Mouse (Mus musculus): ENCODE data around the gene P2rx4.
A peak's percentile ranks its signal among the peaks of the same experiment; 100 is the strongest.
"Not testable (repeated sequence)": the region's sequence is repeated elsewhere in the genome, so short reads cannot be mapped to it uniquely, and the experiment has no call there.

P2rx4 gene

DNA sequence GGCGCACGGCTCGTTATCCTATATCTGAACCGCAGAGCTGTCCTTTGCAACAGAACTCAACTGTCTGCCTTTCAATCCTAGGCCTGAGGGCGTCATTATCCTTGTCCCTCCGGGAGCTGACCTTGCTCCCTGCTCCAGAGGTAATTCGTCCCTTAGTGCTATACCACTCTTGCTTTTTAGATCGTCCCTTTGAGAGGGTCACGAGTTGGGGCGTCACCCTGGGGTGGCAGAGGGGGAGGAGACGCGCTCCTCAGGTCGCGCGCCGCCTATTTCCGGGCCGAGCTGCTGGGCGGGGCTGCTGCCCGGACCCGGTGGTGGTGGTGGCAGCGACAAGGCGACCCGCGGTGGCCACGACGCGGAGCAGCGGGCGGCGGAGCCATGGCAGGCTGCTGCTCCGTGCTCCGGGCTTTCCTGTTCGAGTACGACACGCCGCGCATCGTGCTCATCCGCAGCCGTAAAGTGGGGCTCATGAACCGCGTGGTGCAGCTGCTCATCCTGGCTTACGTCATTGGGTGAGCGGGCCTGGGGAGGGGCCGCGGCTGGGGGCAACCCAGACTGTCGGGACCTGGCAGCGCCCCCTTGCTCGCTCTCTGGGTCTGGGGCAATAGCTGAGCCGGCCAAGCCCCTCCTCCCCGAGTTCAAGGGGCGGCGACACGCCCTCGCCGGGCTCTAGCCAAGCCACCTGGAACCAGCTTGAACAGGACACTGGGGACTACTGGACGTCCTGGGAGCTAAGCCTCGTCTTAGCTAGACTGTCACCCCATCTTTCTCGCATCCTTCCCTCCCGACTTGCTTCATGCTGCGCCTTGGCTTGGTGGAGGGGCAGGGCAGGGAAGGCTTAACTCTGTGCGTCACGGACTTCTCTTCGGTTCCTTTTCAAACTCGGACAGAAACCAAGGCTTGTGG is at the start of gene P2rx4:
Gene P2rx4 (plus strand): TSS at position 269 of the 906 bp plus-strand sequence.
- DNase-seq (ENCODE audit: low spot score in 2 of 2), result peak; percentile 65 to 70

DNA sequence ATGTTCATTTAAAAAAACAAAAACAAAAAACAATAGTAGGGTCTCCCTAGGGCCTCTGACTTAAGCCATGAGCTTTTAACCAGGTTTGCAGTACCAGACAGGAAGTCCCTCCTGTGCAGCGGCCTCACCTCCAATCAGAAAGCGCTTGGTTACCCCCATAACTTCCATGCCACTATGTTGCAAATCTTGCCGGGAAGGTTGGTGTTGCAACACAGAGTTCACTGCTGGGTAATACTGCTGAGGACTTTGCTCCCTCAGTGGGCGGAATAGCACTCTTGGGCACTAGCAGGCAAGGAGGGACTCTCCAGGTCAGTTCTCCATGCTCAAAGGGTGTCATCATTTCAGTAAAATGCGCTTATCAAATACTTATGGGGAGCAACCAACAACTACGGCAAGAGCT is 44.8 kb upstream of the P2rx4 start:
- DNase-seq (ENCODE audit: low spot score in 2 of 2), result no peak

DNA sequence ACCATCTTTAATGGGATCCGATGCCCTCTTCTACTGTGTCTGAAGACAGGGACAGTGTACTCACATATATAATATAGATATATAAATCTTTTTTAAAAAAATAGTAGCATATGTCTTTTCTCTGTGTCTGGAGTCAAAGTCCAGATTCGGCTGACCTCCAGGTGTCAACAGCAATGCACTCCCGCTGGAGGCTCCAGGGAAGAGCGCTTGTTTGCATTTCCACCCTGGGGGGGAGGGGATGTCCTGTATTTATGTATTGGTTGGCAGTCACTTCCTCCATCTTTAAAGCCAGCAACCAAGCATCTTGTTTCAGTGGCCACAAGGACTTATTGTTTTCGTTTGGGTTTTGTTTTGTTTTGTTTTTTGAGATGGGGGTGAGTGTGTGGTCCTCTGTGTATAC is 42.3 kb upstream of the P2rx4 start:
- no peak for DNase-seq (ENCODE audit: low spot score in 2 of 2)

DNA sequence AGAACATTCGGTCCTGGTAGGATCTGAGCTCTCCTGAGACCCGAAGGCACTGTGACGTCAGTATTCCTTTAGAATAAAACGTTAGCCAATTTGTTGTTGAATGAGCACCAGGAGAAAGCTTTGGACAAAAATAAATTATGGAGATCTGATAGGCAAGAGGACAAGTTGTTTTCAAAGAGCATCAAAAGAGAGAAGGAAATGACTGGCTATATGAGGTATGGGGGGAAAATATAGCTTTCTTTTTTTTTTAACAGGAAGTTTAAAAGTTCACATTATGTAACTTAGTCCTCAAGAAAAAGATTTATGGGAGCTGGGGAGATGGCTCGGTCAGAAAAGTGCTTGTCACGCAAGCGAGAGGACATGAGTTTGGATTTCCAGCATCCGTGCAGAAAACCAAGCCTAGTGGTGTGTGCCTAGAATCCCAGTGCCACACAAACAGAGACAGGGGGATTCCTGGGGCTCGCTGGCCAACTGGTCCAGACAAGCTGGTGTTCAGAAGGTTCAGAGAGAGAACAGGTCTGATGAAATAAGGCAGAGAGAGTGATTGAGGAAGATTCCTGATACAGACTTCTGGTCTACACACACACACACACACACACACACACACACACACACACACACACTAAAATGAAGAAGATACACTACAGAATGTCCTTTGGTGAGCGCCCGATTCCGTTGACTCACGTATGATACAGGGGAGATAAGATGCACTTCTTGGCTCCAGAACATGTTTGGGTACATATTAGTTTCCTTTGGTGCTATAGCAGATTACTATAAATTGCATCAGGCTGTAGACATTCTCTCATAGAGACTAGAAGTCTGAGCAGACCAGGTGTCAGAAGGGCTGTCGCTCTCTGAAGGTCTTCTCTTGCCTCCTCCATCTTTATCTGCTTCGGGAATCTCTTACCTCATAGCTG is 38.1 kb upstream of the P2rx4 start:
- no peak for DNase-seq (ENCODE audit: low spot score in 2 of 2)

DNA sequence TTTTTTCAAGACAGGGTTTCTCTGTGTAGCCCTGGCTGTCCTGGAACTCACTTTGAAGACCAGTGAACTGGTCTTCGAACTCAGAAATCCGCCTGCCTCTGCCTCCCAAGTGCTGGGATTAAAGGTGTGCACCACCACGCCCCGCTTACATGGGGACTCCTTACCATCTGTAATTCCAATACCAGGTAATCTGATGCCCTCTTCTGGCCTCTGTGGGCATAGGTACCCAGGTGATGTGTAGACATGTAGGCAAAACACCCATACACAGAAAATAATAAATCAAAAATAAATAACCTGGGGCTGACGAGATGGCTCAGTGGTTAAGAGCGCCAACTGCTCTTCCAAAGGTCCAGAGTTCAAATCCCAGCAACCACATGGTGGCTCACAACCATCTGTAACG is 35.7 kb upstream of the P2rx4 start:
- not testable (repeated sequence) for DNase-seq (ENCODE audit: low spot score in 2 of 2)

DNA sequence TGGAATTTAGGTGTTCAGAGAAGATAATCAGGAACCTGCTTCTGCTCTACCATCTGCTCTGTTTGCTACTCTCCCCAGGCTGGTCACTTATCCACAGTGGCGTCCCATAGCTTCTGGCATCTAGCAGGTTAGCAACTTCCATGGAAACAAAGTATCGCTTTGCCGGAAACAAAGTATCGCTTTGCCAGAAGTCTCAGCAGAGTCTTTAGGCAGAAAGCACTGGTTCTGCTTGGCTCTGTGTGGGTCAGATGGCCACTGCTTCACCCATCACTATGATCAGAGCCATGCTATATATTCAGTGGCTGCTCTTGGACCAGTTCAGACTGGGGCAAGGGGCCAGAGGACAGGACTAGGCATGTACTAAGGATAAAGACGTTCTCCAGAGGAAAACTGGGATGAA is 35.0 kb upstream of the P2rx4 start:
- no peak for DNase-seq (ENCODE audit: low spot score in 2 of 2)

GRCm38 (mm10) chr5:122676002-122676401 is 31.3 kb upstream of the P2rx4 start:
- no peak for DNase-seq (ENCODE audit: low spot score in 2 of 2)

- DNase-seq (ENCODE audit: low spot score in 2 of 2), result no peak
Observed at GRCm38 (mm10) chr5:122677983-122678382, 29.4 kb upstream of the P2rx4 start.

GRCm38 (mm10) chr5:122679881-122680280 is 27.5 kb upstream of the P2rx4 start:
- no peak for DNase-seq (ENCODE audit: low spot score in 2 of 2)

DNA sequence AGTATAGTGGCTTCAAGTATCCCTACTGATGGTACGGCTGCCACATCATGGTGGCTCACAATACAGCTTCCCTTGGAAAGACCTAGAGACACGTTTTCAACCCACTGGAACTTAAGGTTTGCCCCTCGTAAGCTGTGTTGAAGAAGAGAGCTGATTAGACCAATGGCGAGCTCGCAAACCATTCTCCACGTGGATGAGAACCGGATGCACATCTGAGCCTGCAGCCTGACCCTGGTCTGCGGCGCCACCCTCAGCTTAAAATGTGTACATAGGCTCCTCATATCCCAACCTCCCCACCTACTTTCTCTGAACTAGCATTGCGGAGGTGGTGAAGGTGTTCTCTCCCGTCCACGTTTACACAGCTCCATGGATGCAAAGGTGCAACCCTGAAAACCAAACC is 26.1 kb upstream of the P2rx4 start:
- no peak for DNase-seq (ENCODE audit: low spot score in 2 of 2)

DNA sequence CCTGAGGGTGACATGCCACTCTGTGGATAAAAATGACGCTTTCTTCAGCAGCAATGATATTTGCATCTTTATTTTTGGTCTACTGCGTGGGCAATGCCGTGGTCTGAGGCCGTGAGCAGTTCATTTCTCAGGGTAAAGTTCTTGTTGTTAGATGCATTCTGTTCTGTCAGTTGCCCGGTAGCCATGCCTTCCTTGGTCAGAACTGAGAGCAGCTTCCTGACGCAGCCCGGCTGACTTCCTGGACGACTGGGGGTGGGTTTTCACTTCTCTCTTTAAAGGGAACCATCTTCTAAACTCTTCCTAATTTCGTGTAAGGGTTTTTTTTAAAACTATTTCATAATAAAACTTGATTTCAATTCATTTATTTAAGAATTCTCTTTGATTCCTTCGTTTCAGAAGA is 23.4 kb upstream of the P2rx4 start:
- no peak for DNase-seq (ENCODE audit: low spot score in 2 of 2)

GRCm38 (mm10) chr5:122687391-122687790 is 20.0 kb upstream of the P2rx4 start:
- DNase-seq (ENCODE audit: low spot score in 2 of 2), result no peak

DNA sequence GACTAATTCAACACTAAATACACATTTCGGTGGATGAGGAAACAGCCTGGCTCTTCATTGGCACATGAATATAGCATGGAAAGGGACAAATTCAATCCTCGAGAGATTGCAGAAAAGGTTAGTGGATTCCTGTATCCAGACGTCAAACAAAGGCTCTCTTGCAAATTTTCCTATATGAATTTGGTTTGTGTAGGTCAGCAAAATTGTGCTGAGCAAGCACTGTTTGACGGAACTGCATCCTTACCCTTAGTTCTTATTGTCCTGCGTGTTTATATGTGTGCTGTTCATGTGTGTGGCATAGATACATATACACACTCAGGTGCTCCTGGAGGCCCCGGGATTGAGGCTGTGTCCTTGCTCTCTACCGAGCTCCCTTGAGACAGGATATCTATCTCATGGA is 18.2 kb upstream of the P2rx4 start:
- no peak for DNase-seq (ENCODE audit: low spot score in 2 of 2)

GRCm38 (mm10) chr5:122690486-122690885 is 16.9 kb upstream of the P2rx4 start:
- DNase-seq (ENCODE audit: low spot score in 2 of 2), result no peak

DNA sequence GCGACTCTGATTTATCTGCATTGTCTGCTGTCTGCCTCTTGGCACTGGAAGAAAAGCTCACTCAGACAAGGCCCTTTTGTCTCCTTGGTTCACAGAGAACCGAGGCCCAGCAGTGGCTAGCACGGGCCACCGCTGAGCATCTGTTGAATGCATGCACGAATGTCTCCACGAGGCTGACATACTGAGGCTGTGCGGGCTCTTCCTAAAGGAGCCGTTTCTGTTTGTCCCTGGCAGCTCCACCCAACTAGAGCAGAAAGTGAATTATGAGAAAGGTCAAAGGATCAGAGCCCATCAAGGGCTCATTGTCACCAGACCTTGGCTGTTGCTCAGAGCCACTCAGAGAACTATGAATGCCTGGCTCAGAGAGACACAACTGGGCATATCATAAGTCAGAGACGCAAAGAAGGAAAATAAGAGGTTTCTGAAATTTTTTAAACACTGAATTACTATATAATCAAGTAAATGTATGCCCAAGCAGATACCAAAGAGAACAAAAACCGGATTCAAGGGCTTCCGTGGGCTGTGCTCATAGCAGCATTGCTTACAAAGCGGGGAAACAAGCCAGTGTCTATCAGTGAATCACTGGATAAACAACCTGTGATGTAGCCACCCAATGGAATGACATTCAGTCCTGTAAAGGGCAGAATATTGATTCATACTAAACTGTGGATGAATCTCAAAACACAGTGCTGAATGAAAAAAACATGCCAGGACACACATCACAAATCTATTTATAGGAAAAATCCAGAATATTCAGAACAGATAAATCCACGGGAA is 13.7 kb upstream of the P2rx4 start:
- DNase-seq (ENCODE audit: low spot score in 2 of 2), result no peak

DNA sequence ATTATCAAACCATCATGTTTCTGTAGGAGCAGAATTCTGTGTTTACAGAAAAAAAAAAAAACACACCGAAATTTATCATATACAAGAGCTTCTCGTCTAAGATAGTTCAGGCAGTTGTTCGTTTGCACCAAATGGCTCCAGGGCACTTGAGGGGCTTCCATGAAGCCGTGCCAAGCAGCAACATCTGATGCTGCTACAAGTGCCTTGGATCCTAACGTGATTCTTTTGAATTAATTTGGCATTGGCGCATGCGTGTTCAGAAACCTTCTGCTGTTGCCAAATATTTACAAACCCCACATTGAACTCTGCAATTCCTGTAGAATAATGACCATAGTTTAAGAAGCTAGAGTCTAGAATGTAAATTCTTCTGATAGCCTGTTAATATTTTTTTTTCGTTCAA is 11.8 kb upstream of the P2rx4 start:
- no peak for DNase-seq (ENCODE audit: low spot score in 2 of 2)

- DNase-seq (ENCODE audit: low spot score in 2 of 2), result no peak
Observed at GRCm38 (mm10) chr5:122698041-122698700, 9.2 kb upstream of the P2rx4 start.

DNA sequence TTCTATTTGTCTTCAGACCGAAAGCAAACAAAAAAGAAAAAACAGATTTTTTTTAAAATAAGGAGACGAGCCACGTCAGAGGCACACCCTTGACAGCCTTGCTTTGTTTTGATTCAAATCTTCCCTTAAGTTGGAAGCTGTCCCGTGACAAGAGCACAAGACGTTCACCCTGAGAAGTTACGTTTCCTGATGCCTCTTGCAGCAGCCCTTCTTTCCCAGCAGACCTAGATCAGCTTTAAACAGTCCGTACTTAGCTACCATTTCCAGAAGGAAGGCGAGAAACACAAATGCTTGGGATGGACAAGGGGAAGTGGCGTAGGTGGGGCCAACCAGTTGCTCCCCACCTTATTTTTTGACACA is 8.7 kb upstream of the P2rx4 start:
- no peak for DNase-seq (ENCODE audit: low spot score in 2 of 2)

DNA sequence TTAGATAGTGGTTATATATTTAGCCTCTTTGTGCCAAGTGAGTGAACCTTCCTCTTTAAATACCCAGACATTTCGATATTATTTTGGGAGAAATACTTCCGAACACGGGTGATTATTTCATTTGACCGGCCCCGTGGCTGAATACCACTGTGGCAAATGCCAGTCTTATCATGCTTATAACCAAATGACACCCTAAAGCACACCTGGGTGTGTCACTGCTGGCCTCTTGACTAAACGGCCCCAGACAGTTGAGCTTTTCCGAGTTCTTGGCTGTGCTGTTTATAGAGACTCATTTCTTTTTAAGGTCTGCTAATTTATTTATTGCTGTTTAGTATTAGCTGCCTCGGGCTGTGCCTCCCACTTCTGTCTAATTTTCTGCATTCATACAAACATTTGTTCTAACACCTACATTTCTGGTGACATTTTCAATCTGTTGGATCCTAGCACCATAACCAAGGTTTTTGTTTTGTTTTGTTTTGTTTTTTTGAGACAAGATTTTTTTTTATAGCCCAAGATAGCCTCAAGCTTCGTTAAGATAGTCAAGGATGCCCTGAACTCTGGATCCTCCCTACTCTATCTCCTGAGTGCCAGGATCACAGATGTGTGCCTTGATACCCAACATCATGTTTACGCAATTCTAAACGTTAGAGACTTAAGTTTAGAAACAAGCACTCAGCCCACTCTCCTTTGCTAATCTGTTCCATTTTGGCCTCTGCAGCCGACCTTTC is 7.1 kb upstream of the P2rx4 start:
- no peak for DNase-seq (ENCODE audit: low spot score in 2 of 2)

DNA sequence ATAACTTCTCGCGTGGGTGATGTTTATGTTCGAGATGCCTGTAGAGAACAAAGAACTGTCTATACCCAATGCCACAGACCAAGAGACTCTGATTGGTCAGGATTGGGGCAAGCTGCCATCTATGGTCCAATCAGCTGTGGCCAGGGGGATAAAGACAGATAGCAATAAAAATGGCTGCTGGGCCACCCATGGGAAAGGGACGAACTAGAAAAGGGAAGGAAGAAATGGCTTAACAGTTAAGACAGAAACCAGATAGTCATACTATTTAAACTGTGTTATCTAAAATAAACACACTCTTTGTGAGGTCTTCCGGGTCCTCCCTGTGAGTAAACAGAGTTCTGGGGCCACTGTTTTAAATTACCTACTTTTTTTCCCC is 6.5 kb upstream of the P2rx4 start:
- DNase-seq (ENCODE audit: low spot score in 2 of 2), result no peak

GRCm38 (mm10) chr5:122702156-122702555 is 5.2 kb upstream of the P2rx4 start:
- DNase-seq (ENCODE audit: low spot score in 2 of 2), result peak in 1 of 2 experiments; percentile 25

Measured in urinary bladder, postnatal 36 days (tissue).